Mouse (Mus musculus) fat pad, adult 2 months (tissue): ENCODE data around the gene Foxj1.

ENCODE experiments used
- DNase-seq: peaks from one replicate; pipeline ENCODE4 v3.0.0-alpha.2; 2011; ENCODE audit warnings: low read depth, low spot score; ENCODE audit errors: extremely low read depth

The Foxj1 gene

GRCm38 (mm10) chr11:116342069-116342791 lies 7.0 kb upstream of the Foxj1 start:
- DNase-seq, result no peak

GRCm38 (mm10) chr11:116337531-116337930 lies 2.3 kb upstream of the Foxj1 start:
- no peak for DNase-seq

GRCm38 (mm10) chr11:116337000-116337399 lies 1.8 kb upstream of the Foxj1 start:
- no peak for DNase-seq

- DNase-seq, result no peak
Measured at GRCm38 (mm10) chr11:116336393-116336792, 1.2 kb upstream of the Foxj1 start.

GRCm38 (mm10) chr11:116334417-116334782 lies 799 bp downstream of the Foxj1 start:
- no peak for DNase-seq

- DNase-seq, result no peak
Measured at GRCm38 (mm10) chr11:116333526-116334416, 1.4 kb downstream of the Foxj1 start.

- no peak for DNase-seq
Measured at GRCm38 (mm10) chr11:116332983-116333270, 2.3 kb downstream of the Foxj1 start.

- no peak for DNase-seq
Measured at GRCm38 (mm10) chr11:116332232-116332982, 2.8 kb downstream of the Foxj1 start.

- DNase-seq, result no peak
Measured at GRCm38 (mm10) chr11:116330211-116330518, 5.0 kb downstream of the Foxj1 start.

- no peak for DNase-seq
Measured at GRCm38 (mm10) chr11:116329314-116330210, 5.6 kb downstream of the Foxj1 start.

GRCm38 (mm10) chr11:116326963-116327603 lies 8.1 kb downstream of the Foxj1 start:
- DNase-seq, result no peak

GRCm38 (mm10) chr11:116318719-116319659 lies 16.2 kb downstream of the Foxj1 start:
- no peak for DNase-seq

- no peak for DNase-seq
Measured at GRCm38 (mm10) chr11:116312359-116312758, 22.8 kb downstream of the Foxj1 start.

GRCm38 (mm10) chr11:116311169-116311568 lies 24.0 kb downstream of the Foxj1 start:
- DNase-seq, result no peak

GRCm38 (mm10) chr11:116309601-116310000 lies 25.6 kb downstream of the Foxj1 start:
- DNase-seq, result no peak

GRCm38 (mm10) chr11:116307762-116308531 lies 27.3 kb downstream of the Foxj1 start:
- no peak for DNase-seq

GRCm38 (mm10) chr11:116307019-116307725 lies 28.0 kb downstream of the Foxj1 start, which contains the start of gene Exoc7:
Exoc7 (minus strand) TSS chr11:116307233.
- DNase-seq, result peak; percentile 42
